Mouse (Mus musculus) megakaryocyte progenitor cell, adult 5-6 weeks (primary cell): ENCODE results near the gene Asah2. TPM values are rescaled to one million over a fixed set of nuclear protein-coding genes. Genes with fewer than 3 reads are reported as not detected.

Source experiments
- ATAC-seq: replicated peaks from 2 replicates; pipeline ENCODE4 v1.8.0; 2016; ENCODE audit warnings: mild to moderate bottlenecking, moderate TSS enrichment, inconsistent platforms; ENCODE audit not compliant: poor library complexity
- total RNA-seq, 2 experiments: library from RNA; stranded (forward) in 1 of 2; stranded (reverse) in 1 of 2; fragments of 157-497, 149-512 nt in 1 of 2; fragments of 200-1000 nt in 1 of 2; gene quantifications; 2 replicates each; pipeline versions ENCODE4 v1.2.3 to v1.2.4; 2015 to 2017

Asah2 gene
- total RNA-seq, 2 experiments from 2014 or later: 5.2 to 8.5 TPM

DNA sequence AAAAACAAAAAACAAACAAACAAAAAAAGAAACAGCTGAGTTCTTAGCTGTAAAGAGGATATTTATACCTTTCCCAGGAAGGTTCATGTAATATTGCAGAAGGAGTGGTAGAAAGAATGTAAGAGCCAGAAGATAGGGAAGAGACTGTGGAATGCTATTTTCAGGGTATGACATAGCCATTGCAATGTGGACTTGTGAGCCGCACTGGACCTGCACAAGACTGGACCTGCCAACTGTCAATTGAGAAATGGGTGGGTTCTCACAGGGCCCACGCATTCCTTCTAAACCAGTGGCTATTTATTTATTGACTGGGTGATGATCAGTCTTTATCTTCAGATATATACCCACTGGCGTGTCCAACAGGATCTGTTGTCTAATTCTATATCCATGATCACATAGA, 111.1 kb downstream of the Asah2 start:
- ATAC-seq: no peak

DNA sequence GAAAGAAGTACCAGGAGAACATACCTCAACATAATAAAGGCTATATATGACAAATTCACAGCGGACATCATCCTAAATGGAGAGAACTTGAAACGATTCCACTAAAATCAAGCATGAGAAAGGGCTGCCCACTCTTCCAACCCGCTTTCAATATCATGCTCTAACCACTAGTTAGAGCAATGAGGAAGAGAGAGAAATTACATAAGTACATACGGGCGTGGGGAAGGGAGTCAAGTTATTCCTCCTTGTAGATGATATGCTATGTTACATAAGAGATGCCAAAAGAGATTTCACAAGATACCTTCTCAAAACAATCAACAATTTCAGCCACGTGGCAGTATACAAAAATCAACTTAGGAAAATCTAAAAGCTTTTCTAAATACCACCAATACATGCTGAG, 117.0 kb downstream of the Asah2 start:
- ATAC-seq: peak; percentile 63; the same call in 1 of the 2 replicates

DNA sequence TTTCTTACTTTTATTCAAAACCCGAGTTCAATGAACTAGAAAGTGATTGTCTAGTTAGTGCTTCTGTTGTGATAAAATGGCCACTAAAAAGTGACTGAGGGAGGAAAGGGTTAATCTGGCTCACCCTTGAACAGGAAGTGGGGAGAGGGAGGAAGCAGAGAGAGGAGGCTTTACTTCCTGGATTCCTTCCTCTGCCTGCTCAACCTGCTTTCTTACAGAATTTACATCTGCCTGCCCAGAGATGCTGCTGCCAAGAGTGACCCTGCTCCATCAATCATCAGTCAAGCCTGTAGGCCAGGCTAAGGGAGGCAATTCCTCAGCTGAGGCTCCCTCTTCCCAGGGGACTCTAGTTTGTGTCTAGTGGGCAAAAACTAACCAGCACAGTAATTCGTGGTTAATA, 132.1 kb downstream of the Asah2 start:
- peak; percentile 57 for ATAC-seq

DNA sequence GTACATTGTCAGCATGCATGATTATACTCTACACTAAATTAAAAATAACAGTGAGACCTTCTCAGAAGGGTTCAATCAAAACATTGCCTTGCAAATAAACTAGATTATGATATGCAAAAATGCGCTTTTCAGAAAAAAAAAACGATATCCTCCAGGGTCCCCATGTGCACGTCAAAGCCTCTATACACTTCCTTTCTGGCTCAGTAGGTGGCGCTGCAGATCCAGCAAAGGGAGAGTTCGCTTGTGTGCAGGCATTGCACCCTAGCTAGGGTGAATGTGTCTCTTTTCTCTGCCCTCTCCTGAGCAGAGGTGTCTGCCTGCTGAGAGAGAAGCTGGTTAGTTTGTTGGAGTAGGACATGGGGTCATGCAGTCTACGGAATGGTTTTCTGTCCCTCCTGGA, 136.0 kb downstream of the Asah2 start:
- peak; percentile 93 for ATAC-seq

DNA sequence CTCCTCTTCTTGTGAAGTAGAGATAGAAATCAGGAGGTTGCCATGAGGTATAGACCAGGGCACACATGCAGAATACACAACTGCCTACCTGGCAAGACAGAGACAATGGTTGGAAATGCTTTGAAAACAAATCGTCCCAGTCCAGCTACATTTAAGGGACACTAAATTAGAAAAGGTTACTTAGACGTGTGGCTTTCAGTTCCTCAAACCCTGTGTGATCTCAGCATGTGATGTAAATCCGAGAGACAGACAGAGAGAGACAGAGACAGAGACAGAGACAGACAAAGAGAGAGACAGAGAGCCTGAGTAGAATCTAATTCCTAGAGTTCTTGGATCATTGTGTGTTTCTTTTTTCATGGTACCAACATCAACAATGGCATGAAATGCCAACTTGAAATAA, 136.6 kb downstream of the Asah2 start:
- ATAC-seq: no peak; the same call in 1 of the 2 replicates

DNA sequence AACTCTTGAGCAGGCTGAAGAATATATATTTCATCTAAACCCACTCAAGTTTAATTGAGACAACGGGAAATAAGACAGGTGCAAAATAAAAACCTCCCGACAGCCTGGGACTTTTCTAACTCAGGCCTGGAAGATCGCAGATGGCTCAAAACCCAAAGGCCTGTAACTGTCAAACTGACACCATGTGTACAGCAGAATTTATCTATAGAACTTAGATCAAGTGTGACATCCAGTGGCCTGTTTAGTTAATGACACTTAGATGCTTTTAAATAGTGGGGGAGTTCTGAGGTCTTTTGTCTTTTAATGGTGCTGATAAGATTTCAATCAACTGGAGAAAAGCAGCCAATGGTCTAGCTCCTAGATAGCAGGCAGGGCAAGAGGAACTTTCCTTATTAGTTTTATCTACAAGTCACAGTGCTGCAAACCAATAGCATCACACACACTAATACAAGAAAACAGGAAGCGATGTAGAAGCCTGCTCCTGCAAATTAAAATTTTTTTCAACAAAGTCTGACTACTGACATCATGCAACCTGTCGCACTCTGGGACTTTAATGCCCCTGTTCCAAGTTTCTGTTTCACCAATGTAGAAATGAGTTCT, 140.0 kb downstream of the Asah2 start:
- peak; percentile 66 for ATAC-seq

DNA sequence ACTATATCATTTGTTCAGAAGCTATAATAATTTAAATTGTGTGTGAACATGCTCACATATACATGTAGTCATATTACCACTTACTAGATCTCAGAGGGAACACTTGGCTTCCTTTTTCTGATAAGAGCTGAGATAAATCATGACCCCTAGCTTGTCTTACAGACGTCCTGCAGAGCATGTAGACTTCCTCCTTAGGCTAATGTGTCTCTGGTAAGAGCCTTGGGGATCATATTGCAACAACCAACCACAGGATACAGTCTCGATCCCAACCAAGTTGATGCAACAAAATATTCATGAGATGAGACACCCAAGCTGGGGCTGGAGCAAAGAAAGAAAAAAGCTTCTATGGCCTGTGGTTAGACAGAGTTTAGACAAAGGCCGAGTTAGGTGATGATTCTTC, 144.9 kb downstream of the Asah2 start:
- ATAC-seq: peak; percentile 85

DNA sequence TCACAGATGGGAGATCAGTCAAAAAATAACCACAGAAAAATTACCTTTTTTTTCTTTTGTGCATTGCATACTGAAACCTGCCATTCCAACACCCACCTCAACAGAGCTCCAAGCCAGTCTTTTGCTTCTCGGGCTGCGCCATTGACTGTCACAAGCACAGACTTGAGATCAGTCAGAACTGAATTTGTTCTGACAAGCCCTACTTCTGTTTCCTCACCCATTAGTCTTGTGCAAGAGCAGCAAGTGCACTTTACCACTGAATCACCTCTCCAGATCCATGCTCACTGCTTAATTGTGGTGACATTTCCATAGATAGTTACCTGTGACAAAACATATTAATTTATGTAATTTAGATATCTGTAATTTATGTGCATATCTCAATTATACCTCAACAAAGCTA, 147.6 kb downstream of the Asah2 start:
- ATAC-seq: 0 out of 2 replicates have a peak, but pooled peaks have one; percentile 39

DNA sequence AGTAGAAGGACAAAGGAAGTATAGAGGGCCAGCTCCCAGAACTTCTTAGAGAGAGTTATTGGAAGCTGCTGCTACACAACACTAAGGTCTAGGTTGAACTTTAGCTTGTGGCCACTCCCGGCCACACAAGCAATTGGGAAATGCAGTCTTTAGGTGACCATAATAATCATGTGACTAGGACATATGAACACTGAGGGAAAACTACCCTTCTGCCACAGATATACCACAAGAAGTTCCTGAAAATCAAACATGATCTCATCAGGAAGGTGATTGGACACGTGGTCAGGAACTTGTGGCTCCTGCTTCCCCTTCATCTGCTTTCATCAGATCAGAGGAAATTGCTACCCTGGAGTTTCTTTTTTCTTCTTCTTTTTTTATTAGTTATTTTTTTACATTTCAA, 151.7 kb downstream of the Asah2 start:
- ATAC-seq: peak; percentile 96

DNA sequence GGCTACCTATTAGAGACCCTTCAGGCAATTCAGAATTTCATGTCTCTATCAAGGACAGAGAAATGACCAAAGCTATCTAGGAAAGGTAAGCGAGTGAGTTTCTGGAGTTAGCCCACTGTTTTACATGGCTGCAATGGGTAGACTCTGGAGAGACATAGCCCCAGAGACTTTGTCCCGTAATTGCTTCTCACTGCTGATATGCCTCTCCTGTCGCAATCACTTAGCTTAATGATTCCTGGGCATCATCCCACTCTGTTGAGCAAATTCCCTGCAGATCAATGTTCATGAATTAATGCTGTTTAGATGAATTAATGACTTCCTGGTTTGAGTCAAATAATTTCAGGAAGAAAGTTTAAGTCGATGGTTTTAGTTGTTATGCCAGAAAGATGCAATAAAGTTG, 153.3 kb downstream of the Asah2 start:
- no peak for ATAC-seq

DNA sequence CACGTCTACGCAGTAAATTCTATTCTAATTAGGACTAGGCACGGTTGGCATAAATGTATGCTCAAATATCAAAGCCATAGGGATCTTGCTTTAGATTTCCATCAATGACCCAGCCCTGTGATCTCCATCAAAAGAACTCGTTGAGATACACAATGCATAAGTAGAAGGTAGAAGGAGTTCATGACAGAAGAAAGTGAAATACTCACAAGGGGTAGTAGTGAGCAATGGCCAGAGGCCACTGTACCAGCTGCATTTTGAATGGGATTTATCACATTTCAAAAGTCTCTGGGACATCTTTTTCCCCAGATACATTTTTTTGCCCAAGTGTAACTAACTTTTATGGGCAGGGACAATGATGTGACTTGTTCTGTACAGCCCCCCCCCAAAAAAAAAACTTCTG, 153.7 kb downstream of the Asah2 start:
- ATAC-seq: no peak

DNA sequence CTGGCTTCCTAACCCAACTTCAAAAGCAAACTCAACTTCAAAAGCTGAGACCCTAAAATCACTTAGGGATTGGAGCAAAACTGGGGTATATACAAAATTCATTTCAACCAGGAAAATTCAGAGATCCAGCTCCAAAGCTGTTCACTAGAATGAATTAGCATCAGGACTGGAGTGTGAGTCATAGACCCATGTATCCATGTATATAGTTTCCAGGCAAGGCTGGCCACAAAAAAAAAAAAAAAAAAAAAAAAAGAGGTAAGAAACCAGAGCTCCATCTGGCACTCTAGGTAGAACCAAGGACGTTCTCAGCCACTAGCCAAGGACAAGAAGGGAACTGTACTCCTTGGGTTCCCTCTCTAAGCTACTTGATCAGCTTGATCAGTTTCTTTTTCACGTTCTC, 154.2 kb downstream of the Asah2 start:
- no peak for ATAC-seq

DNA sequence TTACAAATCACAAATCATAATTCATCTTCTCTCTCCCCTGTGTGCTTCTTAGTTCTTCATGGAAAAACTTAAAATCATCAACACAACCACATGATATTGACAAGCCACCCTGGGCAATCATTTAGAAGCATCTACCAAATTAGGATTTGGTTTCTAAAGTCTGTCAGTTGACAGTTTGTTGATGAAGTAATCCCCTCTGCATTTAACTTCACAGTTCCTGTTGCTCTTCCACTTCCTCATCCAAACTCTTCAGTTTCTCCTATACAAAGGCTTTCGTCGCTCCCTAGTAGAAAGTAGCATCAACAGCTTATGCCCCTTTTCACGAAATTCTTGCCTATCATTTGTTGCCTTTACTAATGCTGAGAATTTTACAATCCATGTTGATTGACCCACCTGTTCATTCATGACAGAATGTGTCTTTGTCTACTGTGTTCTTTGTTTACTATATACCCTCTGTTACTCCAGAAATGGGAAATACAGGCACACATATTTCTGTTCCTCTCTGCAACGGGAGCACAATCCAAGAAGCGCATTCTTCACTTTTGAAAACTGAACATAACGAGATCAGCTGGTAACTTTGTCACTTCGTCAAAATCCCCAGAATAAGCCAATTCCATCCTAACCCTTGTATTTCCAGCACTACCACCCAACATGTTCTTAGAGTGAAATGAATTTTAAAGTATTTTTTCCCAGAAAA, 157.1 kb downstream of the Asah2 start:
- ATAC-seq: peak; percentile 87

Other genes starting within 250 kb of the Asah2 start
- not detected in 2 replicates for gene A1cf, start 239.4 kb downstream of the Asah2 start, total RNA-seq (2015)
- gene A1cf, start 239.4 kb downstream of the Asah2 start, total RNA-seq (2017): not detected in 2 replicates